Mouse (Mus musculus): ENCODE results near the gene Lemd1.

GRCm38 (mm10) chr1:132145973-132146685, 45.1 kb upstream of the Lemd1 start:
- TF ChIP-seq CTCF (IDR thresholded peaks at IDR 0.05; ENCODE audit: control insufficient read depth, insufficient read depth, low read length) (no peak), POLR2A (IDR thresholded peaks at IDR 0.05; ENCODE audit: borderline replicate concordance, control insufficient read depth, low read depth, low read length) (no peak)
